Mouse (Mus musculus) thymus, postnatal 25 days (tissue): ENCODE results near the gene Vwa5b2.

Experiments used
- DNase-seq: peaks from one replicate; pipeline ENCODE4 v3.0.0; 2022

Vwa5b2 gene

GRCm38 (mm10) chr16:20611357-20612227 lies 22.3 kb downstream of the Vwa5b2 start, which contains the start of the genes Eef1akmt4, Gm49333 and Alg3:
Gene Eef1akmt4 (plus strand): TSS chr16:20611593.
Gene Gm49333 (plus strand): TSS chr16:20611610.
Gene Alg3 (minus strand): TSS chr16:20611735.
- DNase-seq: peak; percentile 85

DNA sequence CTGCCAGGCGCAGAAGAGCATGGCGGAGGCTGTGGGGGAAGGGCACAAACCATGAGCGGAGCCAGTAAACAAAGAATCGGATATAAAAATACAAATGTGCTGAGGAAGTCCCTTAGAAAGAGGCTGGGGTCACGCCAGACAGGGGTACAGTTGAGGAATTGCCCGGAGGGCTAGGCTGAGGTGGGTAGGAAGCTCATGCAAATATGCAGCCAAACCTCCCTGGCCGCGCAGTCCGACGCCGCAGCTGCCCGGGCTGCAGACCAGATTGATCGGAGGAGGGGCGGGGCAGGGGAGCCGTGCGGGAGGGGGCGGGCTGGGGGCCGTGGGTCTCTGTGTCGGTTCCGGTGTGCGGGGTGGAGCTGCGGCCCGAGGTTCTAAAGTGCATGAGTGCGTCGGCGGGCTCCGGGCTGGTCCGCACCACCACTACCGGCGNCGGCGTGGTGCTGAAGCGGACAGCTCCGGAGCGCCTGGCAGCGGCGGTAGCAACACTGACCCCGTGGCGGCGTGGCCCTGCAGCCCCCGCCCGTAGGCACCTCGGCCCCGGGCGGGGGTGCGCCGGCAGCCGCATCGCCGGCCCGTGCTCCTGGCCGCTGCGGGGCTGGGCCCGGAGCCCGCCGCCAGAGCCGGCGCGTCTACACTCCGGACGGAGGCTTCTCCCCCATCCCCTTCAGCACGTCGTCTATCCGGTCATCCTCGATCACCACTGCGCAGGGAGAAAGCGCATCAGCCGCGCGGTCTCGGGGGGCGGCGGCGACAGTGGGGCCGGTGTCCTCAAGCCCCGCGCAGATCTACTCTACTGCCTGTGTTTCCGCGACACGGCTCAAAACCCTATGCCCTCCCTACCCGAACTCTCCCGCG lies 30.5 kb downstream of the Vwa5b2 start:
- no peak for DNase-seq

DNA sequence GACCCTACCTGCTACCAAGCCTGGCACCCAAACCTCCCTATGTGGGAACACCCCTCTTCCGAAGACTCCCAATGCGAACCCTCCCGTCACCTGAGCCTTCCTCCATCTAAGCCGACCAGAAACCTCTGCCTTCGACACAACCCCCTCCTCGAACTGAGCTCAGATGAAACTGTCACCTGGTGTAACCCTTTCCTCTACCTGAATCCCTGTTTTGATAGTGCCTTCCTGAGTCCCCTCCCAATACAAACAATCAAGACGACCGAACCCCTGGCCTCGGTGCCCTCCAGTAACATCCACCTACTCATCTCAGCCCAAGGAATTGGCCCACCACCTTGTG lies 31.1 kb downstream of the Vwa5b2 start:
- DNase-seq: peak; percentile 8

DNA sequence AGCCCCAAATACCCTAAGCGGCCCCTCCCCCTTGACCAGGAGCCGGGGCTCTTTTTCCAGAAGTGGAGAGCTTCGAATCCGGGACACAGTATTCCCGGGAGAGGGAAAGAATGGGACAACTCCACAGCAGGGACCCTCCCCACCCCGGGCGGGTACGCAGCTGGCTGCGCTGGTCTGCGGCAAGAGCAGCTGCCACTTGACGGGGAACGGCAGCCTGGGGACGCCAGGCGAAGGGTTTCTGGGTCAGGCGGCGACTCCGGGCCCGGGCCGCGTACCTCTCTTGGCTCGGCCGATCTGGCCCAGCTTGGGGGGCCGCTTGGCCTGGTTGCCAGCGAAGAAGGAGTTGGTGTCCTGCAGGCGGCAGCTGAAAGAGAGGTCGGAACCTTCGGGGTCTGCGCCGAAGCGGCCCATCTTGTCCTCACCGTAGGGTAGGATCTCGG lies 31.5 kb downstream of the Vwa5b2 start:
- DNase-seq: peak; percentile 23

- peak; percentile 48 for DNase-seq
Observed at GRCm38 (mm10) chr16:20621191-20621990, 32.1 kb downstream of the Vwa5b2 start, which contains the start of gene Camk2n2. Gene Camk2n2 (minus strand): TSS chr16:20621287.

DNA sequence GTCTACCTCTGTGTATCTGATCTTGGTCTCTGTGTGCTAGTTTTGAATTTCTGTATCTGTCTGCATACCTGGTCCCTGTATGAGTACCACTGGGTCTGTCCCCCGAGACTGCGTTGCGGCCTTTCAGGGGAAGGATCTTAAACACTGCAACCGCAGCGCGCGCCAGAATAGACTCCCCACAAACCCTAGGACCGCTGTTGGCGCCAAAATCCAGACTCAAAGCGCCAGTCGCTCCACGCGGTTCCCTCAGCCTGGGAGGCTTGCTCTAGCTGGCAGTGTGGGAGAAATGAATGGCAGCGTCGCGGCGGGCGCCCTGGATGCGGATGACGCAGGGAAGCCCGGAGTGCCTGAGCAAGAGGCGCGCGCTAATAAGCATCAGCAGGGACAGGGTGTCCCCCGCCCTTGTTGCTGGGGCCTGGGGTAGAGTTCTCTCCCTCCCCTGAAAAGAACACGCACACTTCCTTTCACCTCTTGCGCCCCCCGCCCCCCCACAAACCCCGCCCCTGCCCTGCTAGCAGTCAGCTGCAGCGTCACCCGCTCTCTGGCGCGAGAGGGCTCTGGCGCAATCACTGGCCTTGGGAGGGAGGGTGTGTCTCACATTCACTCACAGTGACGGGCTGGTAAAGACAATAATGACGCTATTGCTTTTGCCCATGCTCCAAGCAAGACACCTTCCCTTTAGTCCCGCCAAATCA lies 32.9 kb downstream of the Vwa5b2 start:
- DNase-seq: peak; percentile 35

DNA sequence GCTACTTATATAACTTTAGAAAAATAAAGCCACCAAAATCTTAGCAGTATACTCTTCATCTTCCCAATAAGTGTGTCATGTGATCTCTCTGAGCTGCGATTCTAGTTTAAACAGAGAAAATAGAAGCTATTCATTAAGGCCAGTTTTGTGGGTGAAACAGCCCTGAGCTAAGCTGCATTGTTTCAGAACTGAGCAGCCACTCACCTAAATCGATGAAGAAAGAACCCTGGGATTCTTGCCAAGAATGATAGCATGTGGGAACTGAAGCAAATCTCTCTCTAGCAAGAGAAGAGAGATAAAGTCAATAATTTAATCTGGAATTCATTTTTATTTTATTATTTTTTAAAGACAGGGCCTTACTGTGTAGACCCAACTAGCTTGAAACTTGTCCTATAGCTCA lies 33.9 kb downstream of the Vwa5b2 start:
- no peak for DNase-seq

DNA sequence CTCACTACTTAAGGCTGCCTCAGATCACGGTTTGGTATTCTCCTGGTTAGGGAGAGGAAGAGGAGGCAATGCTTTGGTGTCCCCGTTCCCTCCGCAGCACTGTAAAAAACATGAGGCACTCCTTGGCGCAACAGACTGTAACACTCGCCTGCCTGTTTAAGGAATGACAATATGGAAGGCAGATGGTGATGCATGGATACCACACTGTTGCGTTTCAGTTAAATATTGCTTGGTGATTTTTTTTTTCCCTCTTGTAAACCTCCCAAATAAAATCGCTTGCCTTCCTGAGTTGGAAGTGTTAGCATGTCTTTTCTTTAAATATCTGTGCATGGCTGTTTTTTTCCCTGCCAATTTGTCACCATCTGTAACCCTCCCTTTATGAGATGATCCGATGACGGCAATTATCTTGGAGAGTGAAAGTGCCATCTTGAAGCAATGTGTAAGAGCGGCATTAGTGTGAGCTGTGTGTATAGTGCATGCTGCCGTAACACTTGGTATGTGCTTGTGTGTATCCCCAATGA lies 39.7 kb downstream of the Vwa5b2 start:
- DNase-seq: no peak

DNA sequence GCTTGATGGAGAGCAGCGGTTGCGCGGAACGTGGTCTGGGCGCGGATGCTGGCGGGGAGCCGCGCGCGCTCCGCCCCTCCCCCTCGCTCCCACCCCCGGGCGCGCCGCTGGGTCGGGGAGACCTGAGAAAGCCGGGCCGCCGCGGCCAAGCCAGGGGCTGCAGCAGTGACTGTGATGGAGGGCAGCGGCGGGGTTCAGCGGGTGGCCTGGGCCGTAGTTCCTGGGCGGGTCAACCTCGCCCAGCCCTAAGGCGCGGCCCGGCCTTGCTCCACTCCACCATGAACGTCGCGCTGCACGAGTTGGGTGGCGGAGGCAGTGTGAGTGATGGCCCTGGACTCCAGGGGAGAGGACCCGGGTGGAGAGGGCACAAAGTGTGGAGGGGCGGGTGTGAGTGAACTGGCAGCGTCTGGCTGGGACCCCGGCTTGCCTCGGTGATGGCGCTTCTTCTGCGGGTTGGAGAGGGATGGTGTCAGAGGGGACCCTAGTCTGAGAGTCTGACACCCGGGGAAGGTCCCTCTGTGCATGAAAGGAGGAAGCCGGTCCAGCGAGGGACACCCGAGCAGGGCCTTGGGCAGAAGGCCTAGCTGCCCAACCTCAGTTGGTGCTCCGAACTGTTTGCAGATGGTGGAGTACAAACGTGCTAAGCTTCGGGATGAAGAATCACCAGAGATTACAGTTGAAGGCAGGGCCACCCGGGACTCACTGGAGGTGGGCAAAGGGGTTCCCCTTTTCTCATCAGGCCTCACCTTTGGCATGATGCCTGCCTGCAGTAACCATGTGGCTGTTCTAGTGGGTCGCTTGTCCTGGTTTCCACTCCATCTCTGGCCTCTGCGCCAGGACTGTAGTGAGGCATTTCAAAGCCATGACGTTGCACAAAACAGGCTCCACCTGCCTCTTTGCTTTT lies 40.7 kb downstream of the Vwa5b2 start, which contains the start of gene Ece2:
Gene Ece2, plus strand, starts transcription at position 98 of the 904 bp plus-strand sequence.
- peak; percentile 8 for DNase-seq

GRCm38 (mm10) chr16:20637410-20637809 lies 48.1 kb downstream of the Vwa5b2 start:
- DNase-seq: no peak

- DNase-seq: no peak
Observed at GRCm38 (mm10) chr16:20638367-20638766, 49.1 kb downstream of the Vwa5b2 start.

DNA sequence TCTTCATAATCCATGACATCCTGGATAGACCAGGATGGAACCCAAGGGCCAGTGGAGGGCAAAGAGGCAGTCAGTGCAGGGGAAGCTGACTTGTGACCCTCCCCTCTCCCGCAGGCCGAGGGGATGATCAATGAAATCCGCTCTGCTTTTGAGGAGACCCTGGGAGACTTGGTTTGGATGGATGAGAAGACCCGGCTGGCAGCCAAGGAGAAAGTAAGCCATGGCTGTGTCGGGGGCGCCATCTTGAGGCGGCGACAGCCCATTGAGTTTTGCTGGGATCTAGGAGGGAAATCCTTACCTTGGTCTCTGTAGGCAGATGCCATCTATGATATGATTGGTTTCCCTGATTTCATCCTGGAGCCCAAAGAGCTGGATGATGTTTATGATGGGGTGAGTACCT lies 52.9 kb downstream of the Vwa5b2 start:
- peak; percentile 64 for DNase-seq

DNA sequence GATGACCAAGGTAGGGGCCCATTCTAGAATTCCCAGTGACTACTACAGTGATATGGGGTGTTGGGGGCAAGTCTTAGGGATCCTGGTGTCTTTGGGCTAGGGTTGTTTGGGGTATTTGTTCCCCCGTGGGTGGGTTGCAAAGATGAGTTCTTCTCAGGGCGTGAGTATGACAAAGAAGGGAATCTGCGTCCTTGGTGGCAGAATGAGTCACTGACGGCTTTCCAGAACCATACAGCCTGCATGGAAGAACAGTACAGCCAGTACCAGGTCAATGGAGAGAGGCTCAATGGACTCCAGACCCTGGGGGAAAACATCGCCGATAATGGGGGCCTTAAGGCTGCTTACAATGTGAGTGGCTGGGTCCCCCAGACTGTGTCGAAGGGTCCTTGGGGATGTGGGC lies 54.6 kb downstream of the Vwa5b2 start:
- DNase-seq: no peak

GRCm38 (mm10) chr16:20651076-20651946 lies 62.0 kb downstream of the Vwa5b2 start, which contains the start of gene Psmd2:
Gene Psmd2 (plus strand): TSS chr16:20651652.
- peak; percentile 95 for DNase-seq

GRCm38 (mm10) chr16:20651947-20652310 lies 62.7 kb downstream of the Vwa5b2 start:
- no peak for DNase-seq

GRCm38 (mm10) chr16:20653315-20653714 lies 64.0 kb downstream of the Vwa5b2 start:
- DNase-seq: no peak
